Mouse (Mus musculus): ENCODE measurements at regions not wholly inside any gene's neighbourhood (a gene's known extent, or its start where the extent isn't known, plus 50 kb on each side); places are given as distances from the start of the nearest gene placed in this dataset.

- TF ChIP-seq CTCF (IDR thresholded peaks at IDR 0.05; ENCODE audit: extremely low read depth, insufficient read length, insufficient replicate concordance, low read depth, low read length) (no peak), POLR2A (IDR thresholded peaks at IDR 0.05; ENCODE audit: low read depth, low read length) (no peak)
Observed at GRCm38 (mm10) chr5:126223696-126224095, 692.1 kb downstream of the Tmem132b start.

Data from small intestine, adult 2 months (tissue).